Mouse (Mus musculus) kidney, adult 2 months (tissue): ENCODE results near the gene Rpn1. TPM values are rescaled to one million over a fixed set of nuclear protein-coding genes. Genes with fewer than 3 reads are reported as not detected.

Source experiments
- DNase-seq: peaks from one replicate; pipeline ENCODE4 v3.0.0; 2021
- H3K27ac ChIP-seq: fragments of 200-500 bp; 2 replicates; pipeline ENCODE4 v1.5.1; 2012; ENCODE audit warnings: low read depth, low read length, control low read depth, inconsistent platforms; ENCODE audit not compliant: insufficient read depth
- H3K27me3 ChIP-seq: fragments of 200-500 bp; replicated peaks from 2 replicates; pipeline ENCODE4 v1.6.1; 2012; ENCODE audit warnings: mild to moderate bottlenecking, moderate library complexity, low read length, inconsistent platforms; ENCODE audit not compliant: control insufficient read depth, insufficient read depth
- H3K36me3 ChIP-seq: fragments of 200-500 bp; 2 replicates; pipeline ENCODE4 v1.6.1; 2012; ENCODE audit warnings: mild to moderate bottlenecking, moderate library complexity, low read length, inconsistent platforms; ENCODE audit not compliant: control insufficient read depth, insufficient read depth
- H3K4me1 ChIP-seq: fragments of 200-500 bp; 2 replicates; pipeline ENCODE4 v1.6.1; 2011; ENCODE audit warnings: low read length; ENCODE audit not compliant: control insufficient read depth, insufficient read depth
- H3K4me3 ChIP-seq: fragments of 200-500 bp; 2 replicates; pipeline ENCODE4 v1.5.1; 2011; ENCODE audit warnings: mild to moderate bottlenecking, low read depth, low read length, control low read depth; ENCODE audit not compliant: insufficient read depth
- CTCF ChIP-seq: fragments of 200-500 bp; conservative IDR thresholded peaks from 2 replicates; pipeline ENCODE4 v1.5.1; 2011; ENCODE audit warnings: low read depth, mild to moderate bottlenecking, control low read depth, low read length, moderate library complexity, mixed read lengths; ENCODE audit not compliant: insufficient read depth, insufficient read length
- POLR2A ChIP-seq: fragments of 200-500 bp; IDR thresholded peaks from one replicate; pipeline ENCODE4 v1.6.1; 2011; ENCODE audit warnings: low read depth, low read length, control low read depth
- WGBS: fragments of 180-500 bp; shearing (Covaris S2); methylation state at CpG from one replicate; pipeline ENCODE4 v1.1.7; 2018; 5-methylcytosine and 5-hydroxymethylcytosine counted together
- polyA plus RNA-seq: library from polyadenylated mRNA; depleted of rRNA; stranded (reverse); fragments of >200 nt; gene quantifications from 2 replicates; pipeline ENCODE4 v1.2.3, GENCODE M21; 2012; rRNA removed

Rpn1 gene
- polyA plus RNA-seq, 1 experiment: 188 TPM

DNA sequence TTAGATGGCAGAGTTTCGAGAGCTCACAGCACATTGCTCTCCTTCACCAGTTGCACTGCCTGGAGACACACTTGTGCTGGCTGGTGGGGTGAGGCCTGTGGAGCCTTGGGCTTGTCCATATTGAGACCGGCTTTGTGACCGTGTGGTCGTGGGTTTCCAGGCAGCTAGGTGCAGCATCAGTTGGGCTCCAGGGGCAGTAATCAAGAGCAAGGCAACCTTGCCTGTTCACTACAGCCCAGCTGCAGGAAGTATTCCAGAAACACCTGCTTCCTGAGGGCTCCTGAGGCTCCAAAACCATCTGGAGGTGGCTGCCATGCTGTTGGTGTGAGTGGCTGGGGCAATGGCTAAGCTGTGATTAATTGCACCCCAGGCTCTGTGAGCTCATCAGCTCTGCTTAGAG, 61.5 kb downstream of the Rpn1 start:
- TF ChIP-seq CTCF: no peak
- no peak for TF ChIP-seq POLR2A
- no peak overlapping the region for H3K4me3 ChIP-seq
- no peaks in the 10 kb centered on the region for H3K27me3 ChIP-seq
- H3K36me3 ChIP-seq: no peaks in the 10 kb centered on the region
- DNase-seq: no peak
- no peak overlapping the region for H3K27ac ChIP-seq
- no peaks in the 10 kb centered on the region for H3K4me1 ChIP-seq
- WGBS: 86% methylated on average over 4 of the region's 4 CpGs

DNA sequence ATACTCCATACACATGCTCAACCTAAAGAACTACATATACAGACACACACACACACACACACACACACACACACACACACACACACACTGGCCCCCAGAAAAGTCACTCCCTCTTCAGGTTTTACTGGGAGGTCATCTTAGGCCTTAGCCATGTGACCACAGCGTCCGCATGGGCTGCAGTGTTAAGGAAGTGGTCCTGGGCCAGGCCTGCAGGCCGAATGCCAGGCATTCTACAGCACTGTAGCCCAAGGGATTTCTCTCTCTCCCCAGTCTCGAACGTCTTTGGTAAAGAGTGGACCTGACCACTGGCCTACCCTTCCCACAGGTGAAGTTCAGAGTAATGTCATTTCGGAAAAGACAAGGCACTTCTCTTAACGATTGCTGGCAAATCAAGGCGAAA, 62.3 kb downstream of the Rpn1 start:
- Histone ChIP-seq H3K36me3 (no peaks in the 10 kb centered on the region), H3K4me1 (no peaks in the 10 kb centered on the region), H3K27me3 (no peaks in the 10 kb centered on the region), H3K4me3 (no peak overlapping the region), H3K27ac (no peak overlapping the region)
- 65% methylated on average over 8 of the region's 8 CpGs for WGBS
- TF ChIP-seq POLR2A (no peak), CTCF (no peak)
- peak; percentile 41 for DNase-seq

DNA sequence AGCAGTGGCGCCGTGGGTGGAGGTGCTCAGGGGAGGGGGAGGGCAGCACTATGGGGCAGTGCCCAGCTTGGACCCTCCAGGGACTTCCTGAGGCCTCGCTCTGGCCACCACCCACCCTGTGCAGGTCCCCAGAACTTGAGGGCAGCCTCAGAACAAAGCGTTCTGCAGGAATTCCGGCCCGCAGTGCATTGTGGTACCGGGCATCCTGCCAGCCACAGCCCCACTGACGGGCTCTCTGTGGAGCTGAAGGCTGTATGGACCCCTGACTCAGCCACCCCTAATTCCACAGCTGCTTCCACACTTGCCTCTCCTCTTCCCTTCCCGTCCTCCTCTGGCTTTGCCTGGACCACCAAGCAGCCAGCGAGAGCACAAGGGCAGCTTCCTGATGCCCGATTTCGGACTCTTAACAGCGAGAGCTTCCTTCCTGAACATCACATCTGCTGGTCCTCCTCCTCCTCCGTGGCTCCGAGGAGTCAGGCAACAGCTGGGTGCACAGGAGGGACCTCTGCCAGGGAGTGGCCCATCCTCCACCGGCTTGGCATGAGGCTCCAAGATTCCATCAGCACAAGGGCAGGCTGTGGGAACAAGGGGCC, 63.2 kb downstream of the Rpn1 start:
- Histone ChIP-seq H3K27ac (peak overlapping the region; percentile 14; the same call in 1 of the 2 replicates), H3K4me1 (no peaks in the 10 kb centered on the region), H3K36me3 (no peaks in the 10 kb centered on the region), H3K27me3 (no peaks in the 10 kb centered on the region), H3K4me3 (peak overlapping the region; percentile 13; the same call in 1 of the 2 replicates)
- peak; percentile 80 for DNase-seq
- 45% methylated on average over 16 of the region's 16 CpGs for WGBS
- TF ChIP-seq CTCF: no peak
- no peak for TF ChIP-seq POLR2A

DNA sequence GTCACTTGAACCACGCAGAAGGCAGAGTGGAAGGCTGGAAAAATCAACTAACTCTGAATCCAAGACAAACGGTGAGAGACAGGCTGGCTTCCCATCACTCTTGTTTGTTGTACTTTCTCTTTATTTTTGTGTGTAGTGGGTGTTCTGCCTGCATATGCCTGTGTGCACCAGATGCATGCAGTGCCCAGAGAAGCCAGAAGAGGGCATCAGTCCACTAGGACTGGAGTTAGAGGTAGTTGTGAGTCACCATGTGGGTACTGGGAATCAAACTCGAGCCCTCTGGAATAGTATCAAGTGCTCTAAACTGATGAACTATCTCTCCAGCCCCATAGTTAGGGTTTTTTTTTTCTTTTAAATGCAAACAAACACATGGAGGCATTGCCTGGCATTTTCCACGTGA, 67.1 kb downstream of the Rpn1 start:
- Histone ChIP-seq H3K4me3 (no peak overlapping the region), H3K4me1 (no peaks in the 10 kb centered on the region), H3K27me3 (no peaks in the 10 kb centered on the region), H3K27ac (no peak overlapping the region), H3K36me3 (no peaks in the 10 kb centered on the region)
- 79% methylated on average over 4 of the region's 4 CpGs for WGBS
- DNase-seq: peak; percentile 5
- no peak for TF ChIP-seq POLR2A
- TF ChIP-seq CTCF: no peak

DNA sequence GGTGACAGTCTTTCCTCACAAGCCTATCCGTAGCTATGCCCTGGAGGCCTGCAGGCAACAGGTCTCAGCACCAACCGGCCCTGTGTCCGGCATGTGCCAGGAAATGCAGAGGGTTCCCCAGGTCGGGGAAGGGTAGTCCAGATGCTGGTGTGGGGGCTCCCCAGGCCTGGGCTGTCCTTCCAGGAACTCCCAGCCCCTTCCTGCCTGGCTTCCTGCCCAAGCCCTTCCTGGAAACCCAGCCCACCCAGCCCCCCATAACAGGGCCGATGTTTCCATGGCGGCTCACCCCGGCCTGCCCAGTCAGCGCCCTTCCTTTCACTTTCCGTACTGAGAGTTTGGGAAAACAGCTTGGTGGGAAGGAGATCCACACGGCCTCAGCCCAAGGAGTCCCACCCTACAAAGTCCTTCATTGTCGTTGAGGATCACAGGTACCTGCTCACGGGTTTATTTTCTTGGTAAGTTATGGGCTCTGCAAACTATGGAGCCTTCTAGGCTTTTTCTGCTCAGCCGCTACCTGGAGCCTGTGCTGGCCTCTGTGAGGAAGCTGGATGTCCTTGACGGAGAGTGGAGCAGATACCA, 67.9 kb downstream of the Rpn1 start:
- H3K4me3 ChIP-seq: no peak overlapping the region
- no peak for TF ChIP-seq CTCF
- WGBS: 60% methylated on average over 14 of the region's 14 CpGs
- no peaks in the 10 kb centered on the region for H3K4me1 ChIP-seq
- peak; percentile 75 for DNase-seq
- H3K27me3 ChIP-seq: no peaks in the 10 kb centered on the region
- H3K36me3 ChIP-seq: no peaks in the 10 kb centered on the region
- no peak overlapping the region for H3K27ac ChIP-seq

DNA sequence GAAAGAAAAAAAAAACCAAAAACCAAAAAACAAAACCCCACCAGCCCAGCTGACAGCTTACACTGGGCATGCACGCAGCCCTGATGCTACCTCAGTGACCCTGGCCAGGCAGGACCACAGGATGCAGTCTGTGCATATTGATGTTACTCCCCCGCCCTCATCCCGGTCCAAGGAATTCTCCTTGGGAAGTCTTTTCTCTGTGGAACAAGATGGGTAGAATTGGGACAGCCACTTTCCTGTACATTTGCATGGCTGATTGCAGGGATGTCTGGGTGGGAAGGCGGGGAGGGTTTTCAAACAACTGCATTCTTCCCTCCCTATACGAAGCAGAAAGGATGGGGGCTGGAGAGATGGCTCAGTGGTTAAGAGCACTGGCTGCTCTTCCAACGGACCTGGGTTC, 68.7 kb downstream of the Rpn1 start:
- TF ChIP-seq POLR2A (no peak), CTCF (no peak)
- H3K27me3 ChIP-seq: no peaks in the 10 kb centered on the region
- no peak for DNase-seq
- H3K4me3 ChIP-seq: no peak overlapping the region
- no peak overlapping the region for H3K27ac ChIP-seq
- H3K36me3 ChIP-seq: no peaks in the 10 kb centered on the region
- 68% methylated on average over 6 of the region's 6 CpGs for WGBS
- no peaks in the 10 kb centered on the region for H3K4me1 ChIP-seq

Other genes starting within 250 kb of the Rpn1 start
- gene Gm45140, start 248.7 kb upstream of the Rpn1 start, polyA plus RNA-seq: 0.53 and 0.77 TPM in 2 replicates
- gene Isy1, start 245.7 kb upstream of the Rpn1 start, polyA plus RNA-seq: 14.1 and 18.4 TPM in 2 replicates
- 175 and 184 TPM in 2 replicates for gene Cnbp, start 233.4 kb upstream of the Rpn1 start, polyA plus RNA-seq
- 35.5 and 41.4 TPM in 2 replicates for gene Copg1, start 196.7 kb upstream of the Rpn1 start, polyA plus RNA-seq
- 19.8 and 21.2 TPM in 2 replicates for gene Hmces, start 170.5 kb upstream of the Rpn1 start, polyA plus RNA-seq
- gene H1fx, start 102.8 kb upstream of the Rpn1 start, polyA plus RNA-seq: 2.3 and 3.2 TPM in 2 replicates
- gene Rab7, start 39.2 kb upstream of the Rpn1 start, polyA plus RNA-seq: 316 and 386 TPM in 2 replicates
- gene Gata2, start 109.4 kb downstream of the Rpn1 start, polyA plus RNA-seq: 36.9 and 37.4 TPM in 2 replicates
- 0.10 TPM in 1 of 2 replicates, not detected in the other for gene Dnajb8, start 137.8 kb downstream of the Rpn1 start, polyA plus RNA-seq